Mouse (Mus musculus) urinary bladder, adult 18-20 months (tissue): ENCODE measurements at regions not wholly inside any gene's neighbourhood (a gene's known extent, or its start where the extent isn't known, plus 50 kb on each side); places are given as distances from the start of the nearest gene placed in this dataset.

ENCODE experiments used
- DNase-seq, 2 experiments: peaks; one replicate each; pipeline ENCODE4 v3.0.0; 2022; ENCODE audit warnings: low spot score in 2 of 2, mixed read lengths in 2 of 2

GRCm38 (mm10) chr10:99416896-99417479 lies 154.0 kb downstream of the Dusp6 start:
- no peak for DNase-seq

- DNase-seq: no peak
Measured at GRCm38 (mm10) chr10:99417591-99417990, 154.6 kb downstream of the Dusp6 start.

GRCm38 (mm10) chr10:99418497-99418896 lies 155.5 kb downstream of the Dusp6 start:
- DNase-seq: no peak

- DNase-seq: no peak
Measured at GRCm38 (mm10) chr10:99419532-99419931, 156.5 kb downstream of the Dusp6 start.

GRCm38 (mm10) chr10:99423406-99423805 lies 160.4 kb downstream of the Dusp6 start:
- DNase-seq: no peak

GRCm38 (mm10) chr10:99425265-99425664 lies 162.2 kb downstream of the Dusp6 start:
- no peak for DNase-seq

GRCm38 (mm10) chr10:99430175-99430574 lies 167.1 kb downstream of the Dusp6 start:
- DNase-seq: no peak

GRCm38 (mm10) chr10:99430669-99431561 lies 167.9 kb downstream of the Dusp6 start:
- no peak for DNase-seq

GRCm38 (mm10) chr10:99437060-99437459 lies 174.0 kb downstream of the Dusp6 start:
- DNase-seq: no peak

- DNase-seq: no peak
Measured at GRCm38 (mm10) chr10:99440169-99440568, 177.1 kb downstream of the Dusp6 start.

GRCm38 (mm10) chr10:99441014-99441413 lies 178.0 kb downstream of the Dusp6 start:
- DNase-seq: peak; percentile 30 to 73

- DNase-seq: no peak
Measured at GRCm38 (mm10) chr10:99441931-99442330, 178.9 kb downstream of the Dusp6 start.

- DNase-seq: no peak
Measured at GRCm38 (mm10) chr10:99443453-99444170, 180.6 kb downstream of the Dusp6 start.

- no peak for DNase-seq
Measured at GRCm38 (mm10) chr10:99450714-99451625, 187.9 kb downstream of the Dusp6 start.

- no peak for DNase-seq
Measured at GRCm38 (mm10) chr10:99451639-99452417, 188.8 kb downstream of the Dusp6 start.

- no peak for DNase-seq
Measured at GRCm38 (mm10) chr10:99456180-99456579, 193.1 kb downstream of the Dusp6 start.

- DNase-seq: no peak
Measured at GRCm38 (mm10) chr10:99458047-99458446, 195.0 kb downstream of the Dusp6 start.

- DNase-seq: no peak
Measured at GRCm38 (mm10) chr10:99459171-99459660, 196.2 kb downstream of the Dusp6 start.

- no peak for DNase-seq
Measured at GRCm38 (mm10) chr10:99459823-99460361, 196.9 kb downstream of the Dusp6 start.

- no peak for DNase-seq
Measured at GRCm38 (mm10) chr10:99460847-99461445, 197.9 kb downstream of the Dusp6 start.
